Mouse (Mus musculus): ENCODE measurements around the gene Pitpnm3. TPM values are rescaled to one million over a fixed set of nuclear protein-coding genes. Genes with fewer than 3 reads are reported as not detected.
A peak's percentile ranks its signal among the peaks of the same experiment; 100 is the strongest.

Gene Pitpnm3
- polyA plus RNA-seq, 1 experiment from 2014 or later, result 8.5 TPM

DNA sequence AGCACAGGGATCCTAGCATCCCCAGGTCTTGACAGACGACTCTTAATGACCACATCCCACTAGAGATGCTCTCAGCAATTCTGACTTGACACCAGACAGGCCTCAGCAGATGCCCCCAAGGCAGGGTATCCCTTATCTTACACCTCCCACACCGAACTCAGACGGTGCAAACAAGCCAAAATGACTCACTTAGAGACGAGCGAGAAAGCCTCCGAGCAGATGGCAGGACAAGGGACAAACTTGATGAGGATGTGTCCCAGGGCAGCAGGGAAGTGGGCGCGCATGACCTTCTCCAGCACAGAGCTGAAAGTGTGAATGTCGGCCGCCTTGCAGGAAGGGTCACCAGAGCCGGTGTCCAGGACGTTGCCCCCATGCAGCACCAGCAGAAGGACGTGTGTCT, 61.3 kb downstream of the Pitpnm3 start:
- Histone ChIP-seq H3K9me3 (ENCODE audit: low read length) (no peaks in the 10 kb centered on the region), H3K36me3 (ENCODE audit: insufficient read depth, low read length) (no peaks in the 10 kb centered on the region), H3K4me1 (ENCODE audit: insufficient read depth, low read depth, low read length) (no peaks in the 10 kb centered on the region), H3K4me3 (ENCODE audit: low read depth, low read length) (no peak overlapping the region), H3K27ac (ENCODE audit: low read length) (no peak overlapping the region), H3K4me2 (replicated peaks; ENCODE audit: low read depth, low read length) (no peak overlapping the region), H3K27me3 (replicated peaks; ENCODE audit: insufficient read depth, low read length) (no peaks in the 10 kb centered on the region), H3K9ac (replicated peaks; ENCODE audit: low read depth) (no peak overlapping the region)
- no peak for DNase-seq (ENCODE audit: low spot score)
- ATAC-seq, result no peak
- WGBS, result 71% methylated on average over 13 of the region's 13 CpGs
- no peak for TF ChIP-seq CTCF (IDR thresholded peaks at IDR 0.05)
- no peak for TF ChIP-seq EP300 (IDR thresholded peaks at IDR 0.05)

DNA sequence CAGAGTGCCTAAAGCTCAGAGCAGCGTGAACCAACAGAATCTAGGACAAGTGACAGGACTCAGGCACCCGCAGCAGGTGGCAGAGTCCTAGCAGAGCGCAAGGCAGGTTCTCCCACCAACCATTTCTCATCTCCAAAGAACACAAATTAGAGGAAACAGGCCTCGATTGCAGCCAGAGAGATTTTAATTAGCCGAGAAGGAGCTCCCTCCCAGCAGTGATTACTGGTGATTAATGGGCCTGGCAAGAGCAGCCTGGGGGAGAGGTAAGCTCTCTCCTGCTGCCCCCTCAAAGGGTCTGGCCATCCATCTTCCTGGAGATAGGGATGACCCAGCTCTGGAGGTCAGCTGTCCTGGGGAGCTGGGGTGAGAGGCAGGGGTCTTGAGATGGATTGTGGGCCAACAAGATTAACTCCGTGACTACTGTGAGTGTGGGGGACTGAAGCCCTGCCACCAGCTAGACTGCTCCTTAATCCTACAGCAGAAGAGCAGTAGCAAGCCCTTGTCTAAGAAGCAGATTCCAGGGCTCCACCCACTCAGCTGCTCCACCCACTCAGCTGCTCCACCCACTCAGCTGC, 63.2 kb downstream of the Pitpnm3 start:
- DNase-seq (ENCODE audit: low spot score), result no peak
- no peak for ATAC-seq
- Histone ChIP-seq H3K4me3 (ENCODE audit: low read depth, low read length) (no peak overlapping the region), H3K27ac (ENCODE audit: low read length) (no peak overlapping the region), H3K9ac (replicated peaks; ENCODE audit: low read depth) (no peak overlapping the region), H3K27me3 (replicated peaks; ENCODE audit: insufficient read depth, low read length) (no peaks in the 10 kb centered on the region), H3K4me1 (ENCODE audit: insufficient read depth, low read depth, low read length) (no peaks in the 10 kb centered on the region), H3K9me3 (ENCODE audit: low read length) (no peaks in the 10 kb centered on the region), H3K36me3 (ENCODE audit: insufficient read depth, low read length) (no peaks in the 10 kb centered on the region), H3K4me2 (replicated peaks; ENCODE audit: low read depth, low read length) (no peak overlapping the region)
- 30% methylated on average over 6 of the region's 6 CpGs for WGBS
- no peak for TF ChIP-seq CTCF (IDR thresholded peaks at IDR 0.05)
- TF ChIP-seq EP300 (IDR thresholded peaks at IDR 0.05), result no peak

GRCm38 (mm10) chr11:72070733-72071132, 64.8 kb downstream of the Pitpnm3 start:
- WGBS, result 74% methylated on average over 9 of the region's 9 CpGs
- Histone ChIP-seq H3K9ac (replicated peaks; ENCODE audit: low read depth) (no peak overlapping the region), H3K4me2 (replicated peaks; ENCODE audit: low read depth, low read length) (no peak overlapping the region), H3K27me3 (replicated peaks; ENCODE audit: insufficient read depth, low read length) (no peaks in the 10 kb centered on the region), H3K9me3 (ENCODE audit: low read length) (no peaks in the 10 kb centered on the region), H3K27ac (ENCODE audit: low read length) (no peak overlapping the region), H3K4me3 (ENCODE audit: low read depth, low read length) (no peak overlapping the region), H3K4me1 (ENCODE audit: insufficient read depth, low read depth, low read length) (no peaks in the 10 kb centered on the region), H3K36me3 (ENCODE audit: insufficient read depth, low read length) (no peaks in the 10 kb centered on the region)
- ATAC-seq (no peak), DNase-seq (ENCODE audit: low spot score) (no peak)
- TF ChIP-seq EP300 (IDR thresholded peaks at IDR 0.05), result no peak
- no peak for TF ChIP-seq CTCF (IDR thresholded peaks at IDR 0.05)

DNA sequence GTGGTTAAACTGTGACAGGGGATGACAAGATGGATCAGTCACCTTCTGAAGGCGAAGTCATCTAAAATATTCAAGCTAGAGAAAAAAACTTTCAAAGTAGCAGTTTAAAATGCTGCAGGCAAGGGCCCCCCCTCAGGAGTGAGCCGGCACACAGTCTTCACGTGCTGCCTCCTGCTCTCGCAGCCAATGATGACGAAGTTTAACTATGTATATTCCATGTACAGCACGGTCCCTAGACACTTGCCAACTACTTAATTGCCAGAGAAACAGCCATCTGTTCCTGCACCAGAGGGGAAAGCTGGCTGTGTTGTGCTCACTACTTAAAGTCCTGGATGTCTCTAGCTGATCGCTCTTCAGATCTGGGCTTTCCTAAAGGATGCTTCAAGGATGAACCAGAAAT, 67.6 kb downstream of the Pitpnm3 start:
- WGBS, result 59% methylated on average over 7 of the region's 7 CpGs
- DNase-seq (ENCODE audit: low spot score), result no peak
- H3K27me3 ChIP-seq (replicated peaks; ENCODE audit: insufficient read depth, low read length), result no peaks in the 10 kb centered on the region

GRCm38 (mm10) chr11:72067326-72067725, 68.3 kb downstream of the Pitpnm3 start:
- Histone ChIP-seq H3K4me3 (ENCODE audit: low read depth, low read length) (no peak overlapping the region), H3K4me1 (ENCODE audit: insufficient read depth, low read depth, low read length) (no peaks in the 10 kb centered on the region), H3K9ac (replicated peaks; ENCODE audit: low read depth) (no peak overlapping the region), H3K9me3 (ENCODE audit: low read length) (no peaks in the 10 kb centered on the region), H3K27me3 (replicated peaks; ENCODE audit: insufficient read depth, low read length) (no peaks in the 10 kb centered on the region), H3K27ac (ENCODE audit: low read length) (no peak overlapping the region), H3K4me2 (replicated peaks; ENCODE audit: low read depth, low read length) (no peak overlapping the region), H3K36me3 (ENCODE audit: insufficient read depth, low read length) (no peaks in the 10 kb centered on the region)
- TF ChIP-seq EP300 (IDR thresholded peaks at IDR 0.05) (no peak), CTCF (IDR thresholded peaks at IDR 0.05) (no peak)
- no peak for DNase-seq (ENCODE audit: low spot score)
- ATAC-seq, result no peak
- WGBS, result 73% methylated on average over 5 of the region's 5 CpGs

More for the DNA sequence above, 67.6 kb downstream of the Pitpnm3 start:
- H3K27ac ChIP-seq (ENCODE audit: low read length), result no peak overlapping the region
- ATAC-seq, result no peak
- no peak for TF ChIP-seq EP300 (IDR thresholded peaks at IDR 0.05)
- TF ChIP-seq CTCF (IDR thresholded peaks at IDR 0.05), result no peak
- H3K9ac ChIP-seq (replicated peaks; ENCODE audit: low read depth), result no peak overlapping the region
- H3K4me3 ChIP-seq (ENCODE audit: low read depth, low read length), result no peak overlapping the region
- H3K4me2 ChIP-seq (replicated peaks; ENCODE audit: low read depth, low read length), result no peak overlapping the region
- no peaks in the 10 kb centered on the region for H3K36me3 ChIP-seq (ENCODE audit: insufficient read depth, low read length)
- H3K9me3 ChIP-seq (ENCODE audit: low read length), result no peaks in the 10 kb centered on the region
- no peaks in the 10 kb centered on the region for H3K4me1 ChIP-seq (ENCODE audit: insufficient read depth, low read depth, low read length)

GRCm38 (mm10) chr11:72066330-72066729, 69.2 kb downstream of the Pitpnm3 start:
- H3K27me3 ChIP-seq (replicated peaks; ENCODE audit: insufficient read depth, low read length), result no peaks in the 10 kb centered on the region
- H3K4me1 ChIP-seq (ENCODE audit: insufficient read depth, low read depth, low read length), result no peaks in the 10 kb centered on the region
- 27% methylated on average over 6 of the region's 6 CpGs for WGBS
- no peaks in the 10 kb centered on the region for H3K36me3 ChIP-seq (ENCODE audit: insufficient read depth, low read length)
- H3K4me3 ChIP-seq (ENCODE audit: low read depth, low read length), result no peak overlapping the region
- DNase-seq (ENCODE audit: low spot score) (peak; percentile 65), ATAC-seq (peak; percentile 64)
- H3K27ac ChIP-seq (ENCODE audit: low read length), result no peak overlapping the region
- H3K4me2 ChIP-seq (replicated peaks; ENCODE audit: low read depth, low read length), result no peak overlapping the region
- H3K9me3 ChIP-seq (ENCODE audit: low read length), result no peaks in the 10 kb centered on the region
- TF ChIP-seq CTCF (IDR thresholded peaks at IDR 0.05), result peak; percentile 79
- TF ChIP-seq EP300 (IDR thresholded peaks at IDR 0.05), result no peak
- H3K9ac ChIP-seq (replicated peaks; ENCODE audit: low read depth), result no peak overlapping the region

DNA sequence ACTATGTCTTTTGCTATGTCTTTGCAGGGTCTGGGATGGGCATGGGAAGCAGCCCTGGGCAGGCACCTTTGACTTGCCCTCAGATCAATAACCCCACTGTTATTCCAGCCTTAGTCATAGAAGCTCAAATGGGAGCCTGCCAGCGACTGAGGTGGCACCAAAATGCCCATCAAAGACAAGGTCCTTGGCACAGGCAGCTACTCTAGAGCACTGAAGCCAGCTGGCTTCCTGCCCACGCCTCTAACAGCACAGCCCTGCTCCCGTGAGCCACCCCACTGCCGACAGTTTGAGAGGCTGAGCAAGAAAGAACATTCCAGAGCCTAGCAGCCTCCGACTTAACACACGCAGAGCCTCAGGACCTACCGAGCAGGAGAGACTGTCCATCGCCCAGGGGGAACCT, 70.5 kb downstream of the Pitpnm3 start:
- Histone ChIP-seq H3K36me3 (ENCODE audit: insufficient read depth, low read length) (no peaks in the 10 kb centered on the region), H3K4me2 (replicated peaks; ENCODE audit: low read depth, low read length) (no peak overlapping the region), H3K9me3 (ENCODE audit: low read length) (no peaks in the 10 kb centered on the region), H3K27me3 (replicated peaks; ENCODE audit: insufficient read depth, low read length) (no peaks in the 10 kb centered on the region), H3K9ac (replicated peaks; ENCODE audit: low read depth) (no peak overlapping the region), H3K4me1 (ENCODE audit: insufficient read depth, low read depth, low read length) (no peaks in the 10 kb centered on the region), H3K4me3 (ENCODE audit: low read depth, low read length) (no peak overlapping the region), H3K27ac (ENCODE audit: low read length) (no peak overlapping the region)
- TF ChIP-seq EP300 (IDR thresholded peaks at IDR 0.05), result no peak
- TF ChIP-seq CTCF (IDR thresholded peaks at IDR 0.05), result no peak
- WGBS, result 50% methylated on average over 8 of the region's 8 CpGs
- DNase-seq (ENCODE audit: low spot score) (peak; percentile 70), ATAC-seq (peak; percentile 81)

Data from lung, postnatal 0 days (tissue).